In the genomic region with DNA sequence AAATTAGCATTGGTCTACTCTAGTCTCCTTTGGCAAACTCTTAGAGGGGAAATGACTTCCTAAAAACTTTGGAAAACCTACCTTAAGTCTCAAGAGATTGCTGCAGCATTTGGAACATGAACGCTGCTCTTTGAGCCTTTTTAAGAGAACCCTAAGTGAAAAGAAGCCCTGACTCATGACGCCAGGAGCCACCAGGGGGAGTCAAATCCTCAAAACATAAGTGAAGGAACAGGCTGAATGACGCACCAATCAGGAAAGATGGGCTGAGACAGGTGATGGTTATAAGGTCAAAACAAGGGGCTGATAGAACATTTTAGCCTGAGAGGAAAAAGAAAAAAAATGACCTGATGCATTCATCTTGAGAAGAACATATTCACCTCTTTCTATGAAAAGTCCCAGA, we compare ENCODE assay signal across 8 mouse cellular contexts.
DNase-seq lines count a peak whose midpoint lies in the region; ATAC-seq and TF ChIP-seq lines count a peak whose summit lies in the region.

No protein-coding gene starts in this region.

- no peaks in the 10 kb centered on the region for H3K36me3 ChIP-seq in liver, postnatal 0 days (replicated peaks; ENCODE audit: insufficient read depth, low read length)

- 7% methylated on average over 3 of the region's 3 CpGs for WGBS in liver, postnatal 0 days (ENCODE audit: insufficient replicate concordance)

- no peak for TF ChIP-seq EP300 in liver, postnatal 0 days (IDR thresholded peaks at IDR 0.05; ENCODE audit: low read depth)

- no peak for ATAC-seq in liver, postnatal 0 days

- TF ChIP-seq CTCF in liver, postnatal 0 days (IDR thresholded peaks at IDR 0.05; ENCODE audit: low read depth), result peak; percentile 82

- no peak overlapping the region for H3K9ac ChIP-seq in liver, postnatal 0 days (replicated peaks)

- H3K9me3 ChIP-seq in liver, postnatal 0 days (ENCODE audit: low read length), result no peaks in the 10 kb centered on the region

- no peak overlapping the region for H3K27ac ChIP-seq in liver, postnatal 0 days (ENCODE audit: low read depth)

- H3K4me2 ChIP-seq in liver, postnatal 0 days (ENCODE audit: low read depth, low read length), result no peak overlapping the region

- no peaks in the 10 kb centered on the region for H3K4me1 ChIP-seq in liver, postnatal 0 days (ENCODE audit: insufficient read depth)

- H3K4me3 ChIP-seq in liver, postnatal 0 days (ENCODE audit: low read depth, low read length), result no peak overlapping the region

- peak; percentile 83 for DNase-seq in 3T3-L1 (ENCODE audit: low read depth, low spot score)
- peak; percentile 70 for DNase-seq in Muller cell, postnatal 12 days (ENCODE audit: inconsistent ontology term)
- DNase-seq in cerebellum, adult 9-10 months, result peak; percentile 77
- DNase-seq in frontal cortex, postnatal 14 days (ENCODE audit: low spot score in 2 of 2), result peak; percentile 42 to 79
- DNase-seq in kidney, postnatal 10 days, result peak; percentile 85
- peak; percentile 70 for DNase-seq in liver, postnatal 0 days
- DNase-seq in retina, adult 2 months (ENCODE audit: low read depth, low spot score), result peak; percentile 49
- peak; percentile 42 to 59 for DNase-seq in thymus, postnatal 36 days

- no peaks in the 10 kb centered on the region for H3K27me3 ChIP-seq in liver, postnatal 0 days (ENCODE audit: insufficient read depth, low read length)
